Mouse (Mus musculus): Measurements from ENCODE around the gene Sash1. TPM values are rescaled to one million over a fixed set of nuclear protein-coding genes. Genes with fewer than 3 reads are reported as not detected.

Gene Sash1
- polyA plus RNA-seq, 1 experiment, result 23.8 TPM

- TF ChIP-seq CTCF (IDR thresholded peaks at IDR 0.05; ENCODE audit: extremely low read depth, insufficient read depth, low read length), result no peak
- no peak for TF ChIP-seq POLR2A (IDR thresholded peaks at IDR 0.05; ENCODE audit: extremely low read depth, insufficient read depth, low read length)
- no peak overlapping the region for H3K4me3 ChIP-seq (ENCODE audit: insufficient read depth, low read length)
- no peaks in the 10 kb centered on the region for H3K4me1 ChIP-seq (ENCODE audit: control insufficient read depth, insufficient read depth, low read length)
- H3K27ac ChIP-seq (ENCODE audit: insufficient read depth, low read length), result no peak overlapping the region
Measured at GRCm38 (mm10) chr10:8787221-8787620, 98.6 kb downstream of the Sash1 start.

- TF ChIP-seq CTCF (IDR thresholded peaks at IDR 0.05; ENCODE audit: extremely low read depth, insufficient read depth, low read length) (no peak), POLR2A (IDR thresholded peaks at IDR 0.05; ENCODE audit: extremely low read depth, insufficient read depth, low read length) (no peak)
- Histone ChIP-seq H3K4me1 (ENCODE audit: control insufficient read depth, insufficient read depth, low read length) (no peaks in the 10 kb centered on the region), H3K4me3 (ENCODE audit: insufficient read depth, low read length) (no peak overlapping the region)
Measured at GRCm38 (mm10) chr10:8785451-8786145, 100.3 kb downstream of the Sash1 start.

GRCm38 (mm10) chr10:8781876-8782372 is 103.9 kb downstream of the Sash1 start:
- no peak overlapping the region for H3K4me3 ChIP-seq (ENCODE audit: insufficient read depth, low read length)
- H3K4me1 ChIP-seq (ENCODE audit: control insufficient read depth, insufficient read depth, low read length), result no peaks in the 10 kb centered on the region
- no peak overlapping the region for H3K27ac ChIP-seq (ENCODE audit: insufficient read depth, low read length)
- TF ChIP-seq POLR2A (IDR thresholded peaks at IDR 0.05; ENCODE audit: extremely low read depth, insufficient read depth, low read length) (no peak), CTCF (IDR thresholded peaks at IDR 0.05; ENCODE audit: extremely low read depth, insufficient read depth, low read length) (no peak)

More at GRCm38 (mm10) chr10:8785451-8786145, 100.3 kb downstream of the Sash1 start:
- no peak overlapping the region for H3K27ac ChIP-seq (ENCODE audit: insufficient read depth, low read length)

GRCm38 (mm10) chr10:8779842-8780241 is 106.0 kb downstream of the Sash1 start:
- Histone ChIP-seq H3K4me3 (ENCODE audit: insufficient read depth, low read length) (no peak overlapping the region), H3K27ac (ENCODE audit: insufficient read depth, low read length) (no peak overlapping the region), H3K4me1 (ENCODE audit: control insufficient read depth, insufficient read depth, low read length) (no peaks in the 10 kb centered on the region)
- TF ChIP-seq POLR2A (IDR thresholded peaks at IDR 0.05; ENCODE audit: extremely low read depth, insufficient read depth, low read length) (no peak), CTCF (IDR thresholded peaks at IDR 0.05; ENCODE audit: extremely low read depth, insufficient read depth, low read length) (no peak)

GRCm38 (mm10) chr10:8778845-8779244 is 107.0 kb downstream of the Sash1 start:
- no peak for TF ChIP-seq POLR2A (IDR thresholded peaks at IDR 0.05; ENCODE audit: extremely low read depth, insufficient read depth, low read length)
- TF ChIP-seq CTCF (IDR thresholded peaks at IDR 0.05; ENCODE audit: extremely low read depth, insufficient read depth, low read length), result no peak; the same call in 1 of the 2 replicates
- H3K4me3 ChIP-seq (ENCODE audit: insufficient read depth, low read length), result no peak overlapping the region
- no peak overlapping the region for H3K27ac ChIP-seq (ENCODE audit: insufficient read depth, low read length)
- no peaks in the 10 kb centered on the region for H3K4me1 ChIP-seq (ENCODE audit: control insufficient read depth, insufficient read depth, low read length)

- Histone ChIP-seq H3K4me3 (ENCODE audit: insufficient read depth, low read length) (no peak overlapping the region), H3K4me1 (ENCODE audit: control insufficient read depth, insufficient read depth, low read length) (no peaks in the 10 kb centered on the region), H3K27ac (ENCODE audit: insufficient read depth, low read length) (no peak overlapping the region)
- TF ChIP-seq CTCF (IDR thresholded peaks at IDR 0.05; ENCODE audit: extremely low read depth, insufficient read depth, low read length) (no peak), POLR2A (IDR thresholded peaks at IDR 0.05; ENCODE audit: extremely low read depth, insufficient read depth, low read length) (no peak)
Measured at GRCm38 (mm10) chr10:8777552-8778253, 108.2 kb downstream of the Sash1 start.

GRCm38 (mm10) chr10:8776791-8777190 is 109.1 kb downstream of the Sash1 start:
- TF ChIP-seq POLR2A (IDR thresholded peaks at IDR 0.05; ENCODE audit: extremely low read depth, insufficient read depth, low read length) (no peak), CTCF (IDR thresholded peaks at IDR 0.05; ENCODE audit: extremely low read depth, insufficient read depth, low read length) (no peak)
- Histone ChIP-seq H3K4me1 (ENCODE audit: control insufficient read depth, insufficient read depth, low read length) (no peaks in the 10 kb centered on the region), H3K27ac (ENCODE audit: insufficient read depth, low read length) (no peak overlapping the region), H3K4me3 (ENCODE audit: insufficient read depth, low read length) (no peak overlapping the region)

GRCm38 (mm10) chr10:8775794-8776193 is 110.1 kb downstream of the Sash1 start:
- H3K4me1 ChIP-seq (ENCODE audit: control insufficient read depth, insufficient read depth, low read length), result no peaks in the 10 kb centered on the region
- H3K4me3 ChIP-seq (ENCODE audit: insufficient read depth, low read length), result no peak overlapping the region
- H3K27ac ChIP-seq (ENCODE audit: insufficient read depth, low read length), result no peak overlapping the region
- no peak for TF ChIP-seq CTCF (IDR thresholded peaks at IDR 0.05; ENCODE audit: extremely low read depth, insufficient read depth, low read length)
- TF ChIP-seq POLR2A (IDR thresholded peaks at IDR 0.05; ENCODE audit: extremely low read depth, insufficient read depth, low read length), result no peak

GRCm38 (mm10) chr10:8772464-8773209 is 113.2 kb downstream of the Sash1 start:
- Histone ChIP-seq H3K4me3 (ENCODE audit: insufficient read depth, low read length) (no peak overlapping the region), H3K4me1 (ENCODE audit: control insufficient read depth, insufficient read depth, low read length) (no peaks in the 10 kb centered on the region), H3K27ac (ENCODE audit: insufficient read depth, low read length) (no peak overlapping the region)
- no peak for TF ChIP-seq CTCF (IDR thresholded peaks at IDR 0.05; ENCODE audit: extremely low read depth, insufficient read depth, low read length)
- TF ChIP-seq POLR2A (IDR thresholded peaks at IDR 0.05; ENCODE audit: extremely low read depth, insufficient read depth, low read length), result no peak

Data from cortical plate, adult 2 months (tissue).